Mouse (Mus musculus) cerebellum, postnatal 4 days (tissue): ENCODE data around the gene Olfr1226.
"Not testable (repeated sequence)": the region's sequence is repeated elsewhere in the genome, so short reads cannot be mapped to it uniquely, and the experiment has no call there.

Experiments
- DNase-seq, 2 experiments: peaks; one replicate each; pipeline ENCODE4 v3.0.0; 2022; ENCODE audit warnings: low spot score in 2 of 2, mixed read lengths in 1 of 2

Olfr1226 gene

DNA sequence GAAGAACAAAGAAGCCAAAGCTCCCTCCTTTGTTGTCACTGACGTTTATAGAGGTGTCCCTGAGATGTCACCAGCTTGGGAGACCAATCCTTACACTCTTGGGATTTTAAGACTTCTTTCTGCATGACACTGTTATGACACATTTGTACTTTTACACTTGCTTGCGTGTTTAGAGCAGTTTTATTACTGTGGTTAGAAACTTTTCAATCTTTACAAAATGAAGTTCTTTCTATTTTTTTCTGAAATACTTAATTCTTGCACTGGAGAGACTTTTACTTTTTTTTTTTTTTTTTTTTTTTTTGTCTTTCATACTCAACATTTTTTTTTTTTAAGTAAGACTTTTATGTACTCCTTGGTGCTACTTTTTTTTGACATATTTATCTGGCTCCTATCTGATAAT is at the start of gene Olfr1226:
TSS of gene Olfr1226 (minus strand) at position 101 of the 400 bp plus-strand sequence.
- DNase-seq, result no peak

DNA sequence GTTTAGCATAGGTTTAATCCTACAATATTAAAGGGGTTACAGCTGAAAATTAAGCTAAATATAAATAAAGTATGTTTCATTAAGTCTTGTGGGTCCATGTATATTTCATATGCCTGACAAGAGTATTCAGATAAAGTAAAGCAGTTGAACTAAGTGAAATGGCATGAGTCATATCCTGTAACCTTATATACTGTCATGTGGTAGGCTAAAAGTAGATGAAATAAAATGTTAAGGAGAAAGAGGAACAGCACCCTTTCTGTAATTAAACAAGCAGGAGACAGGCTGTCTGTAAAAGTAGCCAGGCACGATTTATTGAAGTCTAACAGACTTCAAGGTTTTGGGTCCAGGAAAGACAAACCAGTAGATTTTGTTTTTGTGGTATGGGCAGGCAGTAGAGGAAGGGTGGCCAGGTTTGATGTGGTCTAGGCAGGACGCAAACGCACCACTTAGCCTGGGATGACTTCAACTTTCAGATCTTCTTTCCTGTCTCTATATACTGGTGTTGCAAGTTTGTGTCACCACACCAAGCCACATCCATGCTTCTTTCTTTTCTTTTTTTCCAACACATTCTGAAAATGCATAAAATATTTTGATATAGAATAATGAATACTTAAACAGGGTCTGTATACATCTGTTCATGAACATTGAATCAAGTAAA is 3.4 kb downstream of the Olfr1226 start:
- no peak for DNase-seq

DNA sequence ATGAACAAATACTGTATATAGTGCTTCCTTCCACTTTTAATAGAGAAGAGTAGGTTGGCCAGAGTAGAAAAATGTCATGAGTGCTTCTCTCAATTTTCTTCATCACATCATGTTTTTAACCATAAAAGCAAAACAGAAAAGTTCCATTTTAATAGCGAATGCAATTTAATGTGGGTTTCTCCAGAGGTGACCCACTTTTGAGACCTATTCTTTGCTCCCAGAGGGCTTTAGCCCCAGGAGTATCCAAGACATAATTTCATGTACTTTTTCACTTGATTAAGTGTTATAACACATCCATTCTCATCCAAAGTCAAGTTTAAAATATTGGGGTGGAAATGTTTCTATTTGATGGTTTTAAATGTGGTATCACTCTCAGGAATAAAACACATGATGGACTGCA is 25.3 kb downstream of the Olfr1226 start, which contains the start of gene Olfr1225:
TSS of gene Olfr1225 (minus strand) at position 101 of the 400 bp plus-strand sequence.
- no peak for DNase-seq

DNA sequence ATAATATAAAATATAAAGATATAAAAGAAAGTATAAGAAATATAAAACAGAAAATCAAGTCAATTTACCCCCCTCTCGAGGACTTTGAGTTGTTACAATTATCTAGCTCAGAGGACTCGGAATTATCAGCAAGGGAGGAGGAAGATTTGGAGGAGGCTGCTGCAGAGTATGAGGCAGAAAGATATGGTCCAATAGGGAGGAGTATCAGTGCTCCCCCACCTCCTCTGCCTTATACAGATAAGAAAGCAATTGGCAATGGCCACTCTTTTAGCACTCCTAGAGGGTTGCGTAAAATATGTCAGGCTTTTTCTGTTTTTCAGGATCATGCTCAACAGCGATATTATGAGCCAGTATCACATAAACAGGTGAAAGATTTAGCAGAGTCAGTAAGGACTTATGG is 35.1 kb downstream of the Olfr1226 start:
- DNase-seq, result not testable (repeated sequence)

DNA sequence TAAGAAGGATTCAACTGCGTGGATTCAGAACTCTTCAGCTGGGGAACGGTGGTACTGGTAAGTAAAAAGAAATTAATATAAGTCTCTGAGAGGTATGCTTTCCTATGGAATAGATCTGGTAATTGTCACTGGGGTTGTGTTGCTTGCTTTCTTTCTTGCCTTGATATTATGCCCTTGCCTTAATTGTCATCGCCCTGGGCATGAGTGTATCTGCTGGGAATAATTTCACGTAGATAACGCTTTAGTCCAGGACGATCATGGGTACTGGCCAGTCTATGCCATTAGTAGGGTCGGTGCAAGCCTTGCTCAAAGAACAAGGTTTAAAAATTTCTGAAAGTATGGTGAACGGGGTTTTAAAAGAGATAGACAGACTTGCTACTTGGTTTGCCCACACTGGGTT is 35.9 kb downstream of the Olfr1226 start, which contains the start of gene Olfr1224-ps1:
TSS of gene Olfr1224-ps1 (minus strand) at position 101 of the 400 bp plus-strand sequence.
- not testable (repeated sequence) for DNase-seq

DNA sequence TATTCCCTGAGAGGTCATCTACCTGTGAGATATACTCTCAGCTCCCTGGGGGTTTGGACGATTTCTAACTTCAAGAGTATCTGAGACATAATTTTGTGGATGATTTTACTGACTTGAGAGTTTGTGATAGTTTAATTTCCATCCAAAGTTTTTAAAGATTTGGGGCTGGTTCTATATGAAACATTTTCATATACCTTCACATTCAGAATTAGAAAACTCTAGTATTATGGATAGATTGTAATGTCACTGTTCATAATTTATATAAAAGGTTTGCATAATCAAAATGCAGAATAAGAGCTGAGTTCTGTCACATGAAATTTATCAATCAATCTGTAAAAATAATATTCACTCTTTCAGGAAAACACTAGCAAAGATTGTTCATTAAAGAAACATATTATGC is 48.4 kb downstream of the Olfr1226 start, which contains the start of gene Olfr1223:
TSS of gene Olfr1223 (minus strand) at position 101 of the 400 bp plus-strand sequence.
- DNase-seq, result no peak
